Mouse (Mus musculus) midbrain, embryonic 10.5 days (tissue): ENCODE measurements at regions not wholly inside any gene's neighbourhood (a gene's known extent, or its start where the extent isn't known, plus 50 kb on each side); places are given as distances from the start of the nearest gene placed in this dataset.
A peak's percentile ranks its signal among the peaks of the same experiment; 100 is the strongest.

Source experiments
- DNase-seq: peaks from one replicate; pipeline ENCODE4 v3.0.0-alpha.2; 2017; ENCODE audit warnings: low spot score
- H3K27ac ChIP-seq: fragments of 300-500 bp; sonication (generic); replicated peaks from 2 replicates; pipeline ENCODE4 v1.5.1; 2016; ENCODE audit warnings: mild to moderate bottlenecking
- H3K27me3 ChIP-seq: fragments of 300-500 bp; sonication (generic); 2 replicates; pipeline ENCODE4 v1.6.1; 2016; ENCODE audit warnings: low read depth, mild to moderate bottlenecking; ENCODE audit not compliant: poor library complexity, severe bottlenecking
- H3K36me3 ChIP-seq: fragments of 300-500 bp; sonication (generic); 2 replicates; pipeline ENCODE4 v1.6.1; 2016; ENCODE audit warnings: mild to moderate bottlenecking, moderate library complexity
- H3K4me1 ChIP-seq: fragments of 300-500 bp; sonication (generic); 2 replicates; pipeline ENCODE4 v1.6.1; 2016
- H3K4me3 ChIP-seq: fragments of 300-500 bp; sonication (generic); 2 replicates; pipeline ENCODE4 v1.5.1; 2016; ENCODE audit warnings: mild to moderate bottlenecking, moderate library complexity
- H3K9me3 ChIP-seq: fragments of 300-500 bp; sonication (generic); replicated peaks from 2 replicates; pipeline ENCODE4 v1.6.1; 2016; ENCODE audit warnings: mild to moderate bottlenecking
- WGBS: fragments of 180-500 bp; shearing (Covaris S2); methylation state at CpG from one replicate; pipeline ENCODE4 v1.1.7; 2016; 5-methylcytosine and 5-hydroxymethylcytosine counted together

GRCm38 (mm10) chrX:99523306-99523705 is 52.2 kb upstream of the Pja1 start:
- no peak for DNase-seq
- Histone ChIP-seq H3K27me3 (peaks cover 99% of the 10 kb centered on the region), H3K4me3 (no peak overlapping the region), H3K27ac (peak overlapping the region; percentile 38; the same call in 1 of the 2 replicates), H3K9me3 (no peaks in the 10 kb centered on the region), H3K36me3 (no peaks in the 10 kb centered on the region), H3K4me1 (peaks cover 58% of the 10 kb centered on the region)
- 26% methylated on average over 6 of the region's 6 CpGs for WGBS

GRCm38 (mm10) chrX:99522830-99523229 is 51.8 kb upstream of the Pja1 start:
- 16% methylated on average over 5 of the region's 5 CpGs for WGBS
- Histone ChIP-seq H3K4me1 (peaks cover 63% of the 10 kb centered on the region), H3K9me3 (no peaks in the 10 kb centered on the region), H3K36me3 (no peaks in the 10 kb centered on the region), H3K27me3 (peaks cover 99% of the 10 kb centered on the region), H3K27ac (peak overlapping the region; percentile 76), H3K4me3 (no peak overlapping the region)
- DNase-seq: peak; percentile 81

GRCm38 (mm10) chrX:99522289-99522688 is 51.2 kb upstream of the Pja1 start:
- no peaks in the 10 kb centered on the region for H3K36me3 ChIP-seq
- H3K9me3 ChIP-seq: no peaks in the 10 kb centered on the region
- peak overlapping the region; percentile 76 for H3K27ac ChIP-seq
- peaks cover 69% of the 10 kb centered on the region for H3K4me1 ChIP-seq
- peaks cover 99% of the 10 kb centered on the region for H3K27me3 ChIP-seq
- DNase-seq: peak; percentile 88
- 24% methylated on average over 11 of the region's 11 CpGs for WGBS
- no peak overlapping the region for H3K4me3 ChIP-seq

GRCm38 (mm10) chrX:99521866-99522265 is 50.8 kb upstream of the Pja1 start:
- Histone ChIP-seq H3K36me3 (no peaks in the 10 kb centered on the region), H3K4me1 (peaks cover 73% of the 10 kb centered on the region), H3K4me3 (no peak overlapping the region), H3K27me3 (peaks cover 99% of the 10 kb centered on the region), H3K9me3 (no peaks in the 10 kb centered on the region), H3K27ac (peak overlapping the region; percentile 73)
- 22% methylated on average over 7 of the region's 7 CpGs for WGBS
- no peak for DNase-seq
